Mouse (Mus musculus) MEL (cell line): ENCODE measurements around the gene Gins1.

Source experiments
- CHD1 ChIP-seq: IDR thresholded peaks from 2 replicates; pipeline ENCODE4 v1.6.1; 2012; ENCODE audit warnings: low read depth, mild to moderate bottlenecking, inconsistent platforms, low read length, improper control_type of control experiment
- CHD2 ChIP-seq: IDR thresholded peaks from 2 replicates; pipeline ENCODE4 v1.6.1; 2011; ENCODE audit warnings: low read length, improper control_type of control experiment
- CTCF ChIP-seq, 3 experiments: IDR thresholded peaks in 2 of 3; conservative IDR thresholded peaks in 1 of 3; 2 replicates each; pipeline ENCODE4 v1.5.1; 2011 to 2012; ENCODE audit warnings: low read length in 3 of 3, low read depth in 2 of 3, mild to moderate bottlenecking in 2 of 3, improper control_type of control experiment in 1 of 3, inconsistent platforms in 1 of 3, mixed read lengths in 1 of 3, moderate library complexity in 1 of 3; ENCODE audit not compliant: control insufficient read depth in 1 of 3, insufficient read depth in 1 of 3, poor library complexity in 1 of 3, severe bottlenecking in 1 of 3
- E2F4 ChIP-seq: IDR thresholded peaks from 2 replicates; pipeline ENCODE4 v1.6.1; 2011; ENCODE audit warnings: low read depth, low read length, improper control_type of control experiment, borderline replicate concordance
- EP300 ChIP-seq, 2 experiments: IDR thresholded peaks; 2 replicates each; pipeline ENCODE4 v1.6.1; 2011; ENCODE audit warnings: improper control_type of control experiment in 2 of 2, low read length in 2 of 2, low read depth in 1 of 2, mild to moderate bottlenecking in 1 of 2
- ETS1 ChIP-seq: IDR thresholded peaks from 2 replicates; pipeline ENCODE4 v1.6.1; 2012; ENCODE audit warnings: low read depth, mild to moderate bottlenecking, inconsistent platforms, low read length, improper control_type of control experiment, moderate library complexity
- GATA1 ChIP-seq: IDR thresholded peaks from 2 replicates; pipeline ENCODE4 v1.6.1; 2011; ENCODE audit warnings: low read depth, low read length, improper control_type of control experiment
- HCFC1 ChIP-seq: IDR thresholded peaks from 2 replicates; pipeline ENCODE4 v1.6.1; 2012; ENCODE audit warnings: low read depth, mild to moderate bottlenecking, inconsistent platforms, low read length, improper control_type of control experiment, moderate library complexity
- MAFK ChIP-seq: IDR thresholded peaks from 2 replicates; pipeline ENCODE4 v1.6.1; 2011; ENCODE audit warnings: low read depth, mild to moderate bottlenecking, low read length, improper control_type of control experiment, borderline replicate concordance
- MAX ChIP-seq: IDR thresholded peaks from 2 replicates; pipeline ENCODE4 v1.6.1; 2011; ENCODE audit warnings: low read length, improper control_type of control experiment
- MEF2A ChIP-seq: IDR thresholded peaks from 2 replicates; pipeline ENCODE4 v1.6.1; 2014; ENCODE audit warnings: low read depth, mild to moderate bottlenecking, inconsistent platforms, low read length, improper control_type of control experiment; ENCODE audit not compliant: poor library complexity, insufficient replicate concordance, severe bottlenecking; ENCODE audit errors: extremely low read depth
- POLR2A ChIP-seq, 2 experiments: IDR thresholded peaks; 2 replicates each; pipeline ENCODE4 v1.6.1; 2011 to 2012; ENCODE audit warnings: low read length in 2 of 2, mild to moderate bottlenecking in 2 of 2, control low read depth in 1 of 2, improper control_type of control experiment in 1 of 2, low read depth in 1 of 2, moderate library complexity in 1 of 2; ENCODE audit not compliant: control insufficient read depth in 1 of 2, insufficient read depth in 1 of 2, poor library complexity in 1 of 2
- ZNF384 ChIP-seq: IDR thresholded peaks from 2 replicates; pipeline ENCODE4 v1.6.1; 2012; ENCODE audit warnings: low read depth, mild to moderate bottlenecking, inconsistent platforms, low read length, improper control_type of control experiment

- TF ChIP-seq HCFC1 (no peak), POLR2A (IDR thresholded peaks at IDR 0.05; ENCODE audit: control insufficient read depth in 1 of 2, insufficient read depth in 1 of 2, low read depth in 1 of 2, low read length in 2 of 2, poor library complexity in 1 of 2) (no peak), CTCF (IDR thresholded peaks at IDR 0.05 in 2 of 3, conservative IDR thresholded peaks at IDR 0.05 in 1 of 3; ENCODE audit: control insufficient read depth in 1 of 3, insufficient read depth in 1 of 3, low read depth in 2 of 3, low read length in 3 of 3, poor library complexity in 1 of 3, severe bottlenecking in 1 of 3) (no peak), MAFK (no peak), CHD2 (no peak), MAX (no peak), E2F4 (no peak), GATA1 (no peak), ZNF384 (no peak), ETS1 (no peak), EP300 (IDR thresholded peaks at IDR 0.05; ENCODE audit: low read depth in 1 of 2, low read length in 2 of 2) (no peak), MEF2A (no peak), CHD1 (no peak)
Measured at GRCm38 (mm10) chr2:150971856-150972255, 66.7 kb downstream of the Gins1 start.
